Mouse (Mus musculus): Measurements from ENCODE around the gene Atl1. TPM values are rescaled to one million over a fixed set of nuclear protein-coding genes. Genes with fewer than 3 reads are reported as not detected.

Atl1 gene
- polyA plus RNA-seq, 1 experiment from 2014 or later = 147 TPM

DNA sequence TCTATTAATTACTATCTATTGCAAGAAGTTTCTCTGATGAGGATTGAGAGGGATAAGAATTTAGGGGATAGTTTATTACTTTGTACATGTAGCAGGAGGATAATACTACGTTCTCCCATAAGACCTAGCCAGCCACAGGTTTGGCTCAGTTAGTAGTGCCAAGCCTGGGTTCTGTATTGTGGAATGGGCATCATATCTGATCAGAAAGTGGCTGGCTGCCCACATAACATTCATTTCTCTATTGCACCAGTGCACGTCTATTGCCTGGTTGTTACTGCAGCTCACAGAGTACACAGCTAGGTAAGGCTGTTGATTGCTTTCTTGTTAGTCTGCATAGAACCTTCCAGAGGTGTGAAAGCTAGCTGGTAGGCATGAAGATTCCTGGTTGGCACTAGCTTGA lies 25.5 kb downstream of the Atl1 start:
- no peaks in the 10 kb centered on the region for H3K27me3 ChIP-seq (ENCODE audit: control insufficient read depth, insufficient read depth, low read length)
- H3K36me3 ChIP-seq (replicated peaks; ENCODE audit: control insufficient read depth, insufficient read depth) = no peaks in the 10 kb centered on the region
- no peak overlapping the region for H3K9ac ChIP-seq
- H3K4me3 ChIP-seq (replicated peaks; ENCODE audit: low read length) = no peak overlapping the region
- DNase-seq (ENCODE audit: low spot score) = no peak
- H3K4me1 ChIP-seq (replicated peaks; ENCODE audit: control insufficient read depth, insufficient read depth, low read length) = no peaks in the 10 kb centered on the region
- H3K9me3 ChIP-seq (ENCODE audit: control insufficient read depth, low read length) = no peaks in the 10 kb centered on the region
- no peak for ATAC-seq (ENCODE audit: low FRiP score)
- no peak overlapping the region for H3K4me2 ChIP-seq (replicated peaks)
- H3K27ac ChIP-seq = no peak overlapping the region
- WGBS = 96% methylated on average over 2 of the region's 2 CpGs

DNA sequence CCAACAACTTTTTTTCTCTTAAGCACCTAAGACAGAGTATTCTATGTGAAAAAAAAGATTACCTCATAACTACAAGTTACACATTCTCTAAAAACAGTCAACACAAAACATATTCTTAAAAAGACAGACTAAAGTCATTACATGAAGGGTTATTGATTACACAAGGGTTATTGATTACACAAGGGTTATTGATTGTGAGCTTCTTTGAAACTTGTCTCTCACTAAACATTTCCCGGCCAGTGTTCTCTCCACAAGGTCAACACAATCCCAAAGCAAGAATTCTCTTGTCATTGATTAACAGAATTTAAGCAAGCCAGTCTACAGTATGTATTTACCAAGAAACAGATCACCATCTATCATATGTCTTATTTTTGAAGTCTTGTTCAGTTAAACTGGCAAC lies 29.7 kb downstream of the Atl1 start:
- no peak overlapping the region for H3K9ac ChIP-seq
- DNase-seq (ENCODE audit: low spot score) (no peak), ATAC-seq (ENCODE audit: low FRiP score) (no peak)
- H3K27me3 ChIP-seq (ENCODE audit: control insufficient read depth, insufficient read depth, low read length) = no peaks in the 10 kb centered on the region
- peaks cover 15% of the 10 kb centered on the region for H3K36me3 ChIP-seq (replicated peaks; ENCODE audit: control insufficient read depth, insufficient read depth)
- H3K27ac ChIP-seq = no peak overlapping the region
- H3K4me2 ChIP-seq (replicated peaks) = no peak overlapping the region
- no peaks in the 10 kb centered on the region for H3K9me3 ChIP-seq (ENCODE audit: control insufficient read depth, low read length)
- H3K4me1 ChIP-seq (replicated peaks; ENCODE audit: control insufficient read depth, insufficient read depth, low read length) = no peaks in the 10 kb centered on the region
- 86% methylated on average over 1 of the region's 1 CpGs for WGBS
- H3K4me3 ChIP-seq (replicated peaks; ENCODE audit: low read length) = no peak overlapping the region

DNA sequence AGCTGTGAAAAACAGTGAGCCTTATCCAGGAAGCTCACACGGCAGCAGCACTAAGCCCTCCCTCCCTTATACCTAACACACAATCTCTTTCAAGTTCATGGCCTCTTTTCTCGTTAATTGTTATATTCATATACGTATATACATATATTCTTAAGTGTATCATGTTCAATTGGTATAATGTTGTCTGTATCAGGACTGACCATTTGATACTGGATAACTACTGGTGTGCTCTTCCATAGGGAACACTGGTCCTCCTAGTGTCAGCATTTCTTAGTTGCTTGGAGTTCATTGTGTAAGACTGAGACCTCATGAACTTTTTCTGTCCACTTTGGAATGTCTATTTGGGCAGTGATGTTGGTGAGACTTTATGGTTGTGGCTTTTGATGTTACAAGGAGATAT lies 30.7 kb downstream of the Atl1 start:
- WGBS = 85% methylated on average over 3 of the region's 3 CpGs
- Histone ChIP-seq H3K36me3 (replicated peaks; ENCODE audit: control insufficient read depth, insufficient read depth) (peaks cover 24% of the 10 kb centered on the region), H3K27me3 (ENCODE audit: control insufficient read depth, insufficient read depth, low read length) (no peaks in the 10 kb centered on the region), H3K9me3 (ENCODE audit: control insufficient read depth, low read length) (no peaks in the 10 kb centered on the region), H3K4me3 (replicated peaks; ENCODE audit: low read length) (no peak overlapping the region), H3K4me1 (replicated peaks; ENCODE audit: control insufficient read depth, insufficient read depth, low read length) (no peaks in the 10 kb centered on the region), H3K9ac (no peak overlapping the region), H3K4me2 (replicated peaks) (no peak overlapping the region), H3K27ac (no peak overlapping the region)
- no peak for DNase-seq (ENCODE audit: low spot score)
- ATAC-seq (ENCODE audit: low FRiP score) = no peak

DNA sequence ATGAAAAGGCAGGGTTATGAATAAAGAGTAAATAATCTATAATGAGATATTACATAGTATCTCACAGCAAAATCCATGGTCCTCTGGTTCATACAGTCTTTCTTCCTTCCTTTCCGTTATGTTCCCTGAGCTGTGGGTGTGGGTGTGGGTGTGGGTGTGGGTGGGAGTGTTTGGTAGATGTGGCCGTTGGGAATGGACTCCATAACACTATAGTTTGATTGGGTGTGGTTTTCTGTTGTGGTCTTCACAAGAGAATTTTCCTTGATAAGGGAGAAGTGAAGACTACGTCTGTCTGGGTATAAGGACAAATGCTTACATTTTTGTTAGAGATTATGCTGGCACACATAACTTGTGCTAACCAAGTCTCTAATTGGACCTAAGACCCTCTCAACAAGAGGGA lies 31.2 kb downstream of the Atl1 start:
- no peaks in the 10 kb centered on the region for H3K27me3 ChIP-seq (ENCODE audit: control insufficient read depth, insufficient read depth, low read length)
- H3K27ac ChIP-seq = no peak overlapping the region
- no peak overlapping the region for H3K4me3 ChIP-seq (replicated peaks; ENCODE audit: low read length)
- H3K9me3 ChIP-seq (ENCODE audit: control insufficient read depth, low read length) = no peaks in the 10 kb centered on the region
- H3K4me1 ChIP-seq (replicated peaks; ENCODE audit: control insufficient read depth, insufficient read depth, low read length) = no peaks in the 10 kb centered on the region
- H3K36me3 ChIP-seq (replicated peaks; ENCODE audit: control insufficient read depth, insufficient read depth) = peaks cover 26% of the 10 kb centered on the region
- H3K4me2 ChIP-seq (replicated peaks) = no peak overlapping the region
- ATAC-seq (ENCODE audit: low FRiP score) = no peak
- H3K9ac ChIP-seq = no peak overlapping the region
- 58% methylated on average over 3 of the region's 3 CpGs for WGBS
- no peak for DNase-seq (ENCODE audit: low spot score)

DNA sequence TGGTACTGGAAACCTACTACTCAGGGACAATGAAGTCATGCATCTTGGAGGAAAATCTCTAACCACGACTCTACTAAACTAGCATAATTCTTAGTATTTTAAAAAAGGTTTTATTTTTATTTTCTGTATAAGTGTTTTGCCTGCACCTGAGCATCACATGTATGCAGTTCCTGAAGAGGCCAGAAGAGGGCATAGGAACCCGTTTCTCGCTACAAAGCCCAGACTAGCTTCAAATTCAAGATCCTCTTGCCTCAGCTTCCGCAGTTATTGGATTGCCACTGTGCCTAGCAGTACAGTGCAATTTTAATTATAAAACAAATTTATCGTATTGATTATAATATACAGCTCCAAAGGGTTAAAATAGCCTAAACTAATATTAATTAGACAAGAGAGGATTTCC lies 31.6 kb downstream of the Atl1 start:
- peak; percentile 67 for DNase-seq (ENCODE audit: low spot score)
- H3K9me3 ChIP-seq (ENCODE audit: control insufficient read depth, low read length) = no peaks in the 10 kb centered on the region
- no peak overlapping the region for H3K4me3 ChIP-seq (replicated peaks; ENCODE audit: low read length)
- ATAC-seq (ENCODE audit: low FRiP score) = no peak
- H3K27me3 ChIP-seq (ENCODE audit: control insufficient read depth, insufficient read depth, low read length) = no peaks in the 10 kb centered on the region
- WGBS = 15% methylated on average over 5 of the region's 5 CpGs
- H3K27ac ChIP-seq = no peak overlapping the region
- H3K4me2 ChIP-seq (replicated peaks) = no peak overlapping the region
- H3K4me1 ChIP-seq (replicated peaks; ENCODE audit: control insufficient read depth, insufficient read depth, low read length) = no peaks in the 10 kb centered on the region
- no peak overlapping the region for H3K9ac ChIP-seq
- peaks cover 28% of the 10 kb centered on the region for H3K36me3 ChIP-seq (replicated peaks; ENCODE audit: control insufficient read depth, insufficient read depth)

DNA sequence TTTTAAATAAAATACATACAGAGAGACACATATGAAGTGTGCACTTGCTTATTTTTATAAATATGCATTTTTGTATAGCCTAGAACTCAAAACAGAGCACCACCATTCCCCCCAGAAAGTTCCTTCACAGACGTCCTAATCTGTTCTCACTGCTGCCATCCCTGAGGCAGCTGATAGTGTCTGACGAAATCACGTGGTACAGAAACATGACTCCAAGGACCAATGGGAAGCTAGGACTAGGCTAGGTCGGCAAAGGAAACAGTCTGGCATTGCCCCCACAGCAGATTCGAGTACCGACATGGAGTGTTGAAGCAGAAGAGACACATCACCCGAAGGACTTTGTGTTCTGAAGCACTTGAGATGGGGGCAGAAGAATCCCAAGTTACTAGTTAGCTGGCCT lies 34.3 kb downstream of the Atl1 start:
- Histone ChIP-seq H3K4me1 (replicated peaks; ENCODE audit: control insufficient read depth, insufficient read depth, low read length) (no peaks in the 10 kb centered on the region), H3K4me3 (replicated peaks; ENCODE audit: low read length) (no peak overlapping the region), H3K27me3 (ENCODE audit: control insufficient read depth, insufficient read depth, low read length) (no peaks in the 10 kb centered on the region), H3K27ac (no peak overlapping the region), H3K9me3 (ENCODE audit: control insufficient read depth, low read length) (no peaks in the 10 kb centered on the region), H3K4me2 (replicated peaks) (no peak overlapping the region), H3K9ac (no peak overlapping the region), H3K36me3 (replicated peaks; ENCODE audit: control insufficient read depth, insufficient read depth) (peaks cover 45% of the 10 kb centered on the region)
- DNase-seq (ENCODE audit: low spot score) (no peak), ATAC-seq (ENCODE audit: low FRiP score) (no peak)
- 59% methylated on average over 7 of the region's 7 CpGs for WGBS

DNA sequence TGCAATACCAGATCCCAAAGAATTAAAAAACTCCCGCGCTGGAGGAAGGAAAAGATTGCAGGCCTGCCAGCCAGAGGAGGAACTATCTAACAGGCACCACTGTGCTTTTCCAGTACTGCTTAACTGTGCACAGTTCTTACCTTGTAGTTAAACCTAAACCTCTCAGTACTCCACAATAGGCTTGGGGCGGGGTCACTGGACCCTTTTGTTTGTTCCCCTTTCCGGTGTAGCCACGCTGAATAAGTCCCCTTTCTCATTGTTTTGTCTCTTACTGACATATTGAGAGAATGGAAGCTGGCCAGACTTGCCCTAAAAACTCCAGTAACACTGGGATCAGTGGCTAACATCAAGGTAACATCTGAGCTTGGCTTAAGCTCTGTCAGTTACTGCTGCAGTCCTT lies 45.3 kb downstream of the Atl1 start:
- H3K27ac ChIP-seq = no peak overlapping the region
- H3K4me2 ChIP-seq (replicated peaks) = no peak overlapping the region
- no peak for ATAC-seq (ENCODE audit: low FRiP score)
- H3K9me3 ChIP-seq (ENCODE audit: control insufficient read depth, low read length) = no peaks in the 10 kb centered on the region
- H3K4me3 ChIP-seq (replicated peaks; ENCODE audit: low read length) = no peak overlapping the region
- peaks cover 75% of the 10 kb centered on the region for H3K36me3 ChIP-seq (replicated peaks; ENCODE audit: control insufficient read depth, insufficient read depth)
- H3K9ac ChIP-seq = no peak overlapping the region
- no peaks in the 10 kb centered on the region for H3K4me1 ChIP-seq (replicated peaks; ENCODE audit: control insufficient read depth, insufficient read depth, low read length)
- no peak for DNase-seq (ENCODE audit: low spot score)
- WGBS = 50% methylated on average over 5 of the region's 5 CpGs
- no peaks in the 10 kb centered on the region for H3K27me3 ChIP-seq (ENCODE audit: control insufficient read depth, insufficient read depth, low read length)

DNA sequence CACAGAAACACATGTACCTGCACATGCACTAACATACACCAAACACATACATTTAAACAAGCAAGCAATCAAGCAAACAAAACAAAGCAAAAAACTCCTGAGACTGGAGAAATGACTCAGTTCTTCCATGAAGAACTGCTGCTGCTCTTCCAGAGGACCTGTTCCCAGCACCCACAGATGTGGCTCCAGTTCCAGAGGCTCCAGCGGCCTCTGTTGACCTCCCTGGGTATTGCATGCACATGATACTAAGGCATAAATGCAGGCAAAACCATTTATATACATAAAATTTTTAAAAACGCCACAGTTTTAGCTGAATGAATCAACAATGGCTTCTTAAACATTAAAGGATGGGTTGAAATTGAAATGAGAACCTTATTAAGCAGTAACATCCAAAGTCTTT lies 46.9 kb downstream of the Atl1 start:
- no peaks in the 10 kb centered on the region for H3K9me3 ChIP-seq (ENCODE audit: control insufficient read depth, low read length)
- no peak overlapping the region for H3K27ac ChIP-seq
- no peaks in the 10 kb centered on the region for H3K27me3 ChIP-seq (ENCODE audit: control insufficient read depth, insufficient read depth, low read length)
- DNase-seq (ENCODE audit: low spot score) (no peak), ATAC-seq (ENCODE audit: low FRiP score) (no peak)
- WGBS = 73% methylated on average over 2 of the region's 2 CpGs
- no peak overlapping the region for H3K9ac ChIP-seq
- H3K4me2 ChIP-seq (replicated peaks) = no peak overlapping the region
- H3K4me3 ChIP-seq (replicated peaks; ENCODE audit: low read length) = no peak overlapping the region
- peaks cover 68% of the 10 kb centered on the region for H3K36me3 ChIP-seq (replicated peaks; ENCODE audit: control insufficient read depth, insufficient read depth)
- no peaks in the 10 kb centered on the region for H3K4me1 ChIP-seq (replicated peaks; ENCODE audit: control insufficient read depth, insufficient read depth, low read length)

DNA sequence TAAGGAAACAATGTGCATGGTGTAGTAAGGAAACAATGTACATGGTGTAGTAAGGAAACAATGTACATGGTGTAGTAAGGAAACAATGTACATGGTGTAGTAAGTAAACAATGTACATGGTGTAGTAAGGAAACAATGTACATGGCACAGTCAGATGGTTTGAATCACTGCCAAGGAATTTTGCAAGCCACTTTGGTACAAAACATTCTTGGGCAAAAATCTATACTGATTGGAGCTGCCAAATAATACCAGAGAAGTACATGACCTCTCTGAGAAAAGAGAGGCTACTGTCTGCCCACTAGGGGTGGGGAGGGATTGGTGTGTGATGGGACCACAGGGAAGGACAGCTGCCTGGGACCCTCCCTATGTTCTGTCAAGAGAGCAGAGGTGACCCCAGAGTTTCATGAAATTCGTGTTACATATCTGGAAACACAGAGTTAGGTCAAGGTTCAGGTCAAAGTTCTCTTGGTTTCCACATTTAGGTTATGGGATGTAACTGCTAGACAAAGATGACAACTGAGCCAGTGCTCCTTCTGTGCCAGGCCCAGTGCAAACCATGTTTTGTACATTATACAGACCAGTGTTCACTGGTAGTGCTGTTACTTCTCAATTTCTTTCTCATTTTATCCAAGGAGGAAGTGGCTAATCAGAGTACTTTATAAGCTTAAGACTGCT lies 49.4 kb downstream of the Atl1 start:
- ATAC-seq (ENCODE audit: low FRiP score) = no peak
- Histone ChIP-seq H3K4me2 (replicated peaks) (no peak overlapping the region), H3K27me3 (ENCODE audit: control insufficient read depth, insufficient read depth, low read length) (no peaks in the 10 kb centered on the region), H3K9me3 (ENCODE audit: control insufficient read depth, low read length) (no peaks in the 10 kb centered on the region), H3K27ac (no peak overlapping the region), H3K36me3 (replicated peaks; ENCODE audit: control insufficient read depth, insufficient read depth) (peaks cover 57% of the 10 kb centered on the region), H3K4me3 (replicated peaks; ENCODE audit: low read length) (no peak overlapping the region), H3K4me1 (replicated peaks; ENCODE audit: control insufficient read depth, insufficient read depth, low read length) (no peaks in the 10 kb centered on the region), H3K9ac (no peak overlapping the region)
- WGBS = 48% methylated on average over 1 of the region's 1 CpGs
- no peak for DNase-seq (ENCODE audit: low spot score)

DNA sequence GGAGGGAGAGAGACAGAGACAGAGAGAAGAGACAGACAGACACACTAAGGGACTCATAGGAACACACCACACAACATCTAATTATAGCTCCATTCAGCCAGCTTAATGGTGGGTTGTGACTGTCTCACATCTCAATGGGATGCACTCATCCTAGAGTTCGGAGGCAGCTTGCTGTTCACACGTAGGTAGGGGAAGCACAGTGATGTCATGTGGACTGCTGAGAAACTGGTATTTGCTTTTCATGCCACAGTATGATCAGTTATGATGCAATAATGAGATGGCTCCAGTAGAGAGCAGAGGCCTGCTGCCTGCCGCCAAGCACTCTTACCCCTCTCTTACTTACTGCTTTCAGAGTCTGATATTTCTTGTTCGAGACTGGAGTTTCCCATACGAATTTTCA lies 53.4 kb downstream of the Atl1 start:
- no peak for DNase-seq (ENCODE audit: low spot score)
- Histone ChIP-seq H3K27me3 (ENCODE audit: control insufficient read depth, insufficient read depth, low read length) (no peaks in the 10 kb centered on the region), H3K4me2 (replicated peaks) (no peak overlapping the region), H3K9ac (no peak overlapping the region), H3K4me3 (replicated peaks; ENCODE audit: low read length) (no peak overlapping the region), H3K27ac (no peak overlapping the region), H3K4me1 (replicated peaks; ENCODE audit: control insufficient read depth, insufficient read depth, low read length) (no peaks in the 10 kb centered on the region), H3K36me3 (replicated peaks; ENCODE audit: control insufficient read depth, insufficient read depth) (peaks cover 55% of the 10 kb centered on the region), H3K9me3 (ENCODE audit: control insufficient read depth, low read length) (no peaks in the 10 kb centered on the region)
- 93% methylated on average over 5 of the region's 5 CpGs for WGBS
- no peak for ATAC-seq (ENCODE audit: low FRiP score)
